Mouse (Mus musculus) kidney, embryonic 15.5 days (tissue): ENCODE results near the gene Yju2. TPM values are rescaled to one million over a fixed set of nuclear protein-coding genes. Genes with fewer than 3 reads are reported as not detected.

ENCODE experiments used
- ATAC-seq: fragments of 200-750 bp; cut with Nextera tagmentation; replicated peaks from 2 replicates; pipeline ENCODE4 v1.8.0; 2017; ENCODE audit warnings: moderate TSS enrichment; ENCODE audit not compliant: low FRiP score
- H3K27ac ChIP-seq: fragments of 300-500 bp; sonication (generic); 2 replicates; pipeline ENCODE4 v1.5.1; 2015; ENCODE audit warnings: mild to moderate bottlenecking, inconsistent platforms
- H3K27me3 ChIP-seq: fragments of 300-500 bp; sonication (generic); 2 replicates; pipeline ENCODE4 v1.6.1; 2015; ENCODE audit warnings: inconsistent platforms
- H3K36me3 ChIP-seq: fragments of 300-500 bp; sonication (generic); 2 replicates; pipeline ENCODE4 v1.6.1; 2015; ENCODE audit warnings: inconsistent platforms
- H3K4me1 ChIP-seq: fragments of 300-500 bp; sonication (generic); 2 replicates; pipeline ENCODE4 v1.6.1; 2015; ENCODE audit warnings: inconsistent platforms
- H3K4me2 ChIP-seq: fragments of 300-500 bp; sonication (generic); 2 replicates; pipeline ENCODE4 v1.6.1; 2015; ENCODE audit warnings: moderate library complexity, mild to moderate bottlenecking, inconsistent platforms
- H3K4me3 ChIP-seq: fragments of 300-500 bp; sonication (generic); replicated peaks from 2 replicates; pipeline ENCODE4 v1.5.1; 2015; ENCODE audit warnings: mild to moderate bottlenecking, inconsistent platforms
- H3K9ac ChIP-seq: fragments of 300-500 bp; sonication (generic); 2 replicates; pipeline ENCODE4 v1.6.1; 2015; ENCODE audit warnings: mild to moderate bottlenecking, inconsistent platforms
- H3K9me3 ChIP-seq: fragments of 300-500 bp; sonication (generic); replicated peaks from 2 replicates; pipeline ENCODE4 v1.6.1; 2016; ENCODE audit warnings: inconsistent platforms
- WGBS: fragments of 180-500 bp; shearing (Covaris S2); methylation state at CpG from one replicate; pipeline ENCODE4 v1.1.7; 2015; ENCODE audit warnings: mixed read lengths; 5-methylcytosine and 5-hydroxymethylcytosine counted together
- polyA plus RNA-seq: library from polyadenylated mRNA; unstranded; fragments of >200 nt; fragmentation: Nextera tagmentation; extraction: Ambion mirVana; gene quantifications from 2 replicates; pipeline ENCODE4 v1.2.1, GENCODE M21; 2015

The Yju2 gene
- polyA plus RNA-seq, 1 experiment from 2014 or later: 27.5 TPM

DNA sequence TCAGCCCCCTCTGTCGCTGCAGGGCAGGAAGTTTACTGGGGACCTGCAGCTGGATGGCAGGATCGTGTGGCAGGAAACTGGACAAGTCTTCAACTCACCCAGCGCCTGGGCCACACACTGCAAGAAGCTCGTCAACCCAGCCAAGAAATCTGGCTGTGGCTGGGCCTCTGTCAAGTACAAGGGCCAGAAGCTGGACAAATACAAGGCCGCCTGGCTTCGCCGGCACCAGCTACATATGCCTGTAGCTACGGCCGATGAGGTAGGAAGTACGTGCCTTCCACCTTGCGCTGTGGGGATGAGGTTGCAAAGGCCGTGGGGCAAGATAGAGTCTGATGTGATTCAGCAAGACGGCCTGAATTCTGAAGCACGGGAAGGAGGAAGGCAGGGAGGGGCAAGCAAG, 51.4 kb downstream of the Yju2 start:
- peak overlapping the region; percentile 94 for H3K4me3 ChIP-seq
- WGBS: 65% methylated on average over 14 of the region's 14 CpGs
- H3K27me3 ChIP-seq: no peaks in the 10 kb centered on the region
- peak overlapping the region; percentile 97 for H3K4me2 ChIP-seq
- peak overlapping the region; percentile 92 for H3K9ac ChIP-seq
- 0 out of 2 replicates have a peak overlapping the region, but pooled peaks have one; percentile 10 for H3K27ac ChIP-seq
- no peaks in the 10 kb centered on the region for H3K9me3 ChIP-seq
- peaks cover 37% of the 10 kb centered on the region for H3K4me1 ChIP-seq
- no peak for ATAC-seq
- peaks cover 39% of the 10 kb centered on the region for H3K36me3 ChIP-seq

DNA sequence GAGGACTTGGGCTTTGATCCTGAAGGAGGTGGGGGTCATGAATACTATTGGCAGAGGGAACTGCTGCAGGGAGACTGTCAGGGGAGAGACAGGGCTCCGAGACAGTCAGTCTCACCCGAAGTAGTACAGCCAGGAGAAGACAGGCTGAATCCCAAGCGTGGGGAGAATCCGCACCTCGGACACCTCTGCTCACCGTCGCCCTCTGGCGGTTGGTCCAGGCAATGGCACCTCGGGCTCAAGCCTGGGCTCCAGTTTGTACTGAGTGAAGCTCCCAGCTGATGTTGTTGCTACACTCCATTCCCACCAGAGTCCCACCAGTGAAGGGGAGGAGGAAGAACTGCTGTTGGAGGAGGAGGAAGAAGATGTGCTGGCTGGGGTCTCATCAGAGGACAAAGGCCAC, 51.8 kb downstream of the Yju2 start:
- 8% methylated on average over 9 of the region's 9 CpGs for WGBS
- H3K4me3 ChIP-seq: peak overlapping the region; percentile 94
- H3K9ac ChIP-seq: 0 out of 2 replicates have a peak overlapping the region, but pooled peaks have one; percentile 92

DNA sequence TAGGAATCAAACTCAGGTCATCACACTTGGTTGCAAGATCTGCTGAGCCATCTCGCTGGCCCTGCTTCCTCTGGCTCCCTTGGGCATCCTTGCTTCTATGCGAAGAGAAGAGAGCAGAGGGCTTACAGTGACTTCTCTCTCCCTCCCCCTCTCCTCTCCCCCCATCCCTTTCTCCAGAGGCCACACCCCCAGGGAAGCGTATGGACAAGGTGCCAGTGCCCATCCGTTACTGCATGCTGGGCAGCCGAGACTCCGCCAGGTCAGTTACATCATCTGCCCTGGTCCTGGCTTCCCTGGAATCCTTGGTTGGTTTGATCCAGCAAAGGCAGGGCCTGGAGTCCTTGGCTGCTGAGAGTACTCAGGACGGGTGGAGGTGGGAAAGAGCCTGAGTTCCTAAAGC, 52.5 kb downstream of the Yju2 start:
- Histone ChIP-seq H3K27me3 (no peaks in the 10 kb centered on the region), H3K4me1 (peaks cover 34% of the 10 kb centered on the region), H3K36me3 (peaks cover 51% of the 10 kb centered on the region), H3K9ac (no peak overlapping the region), H3K27ac (no peak overlapping the region), H3K9me3 (no peaks in the 10 kb centered on the region), H3K4me2 (no peak overlapping the region), H3K4me3 (no peak overlapping the region)
- 88% methylated on average over 7 of the region's 7 CpGs for WGBS
- no peak for ATAC-seq

More for the DNA sequence above, 51.8 kb downstream of the Yju2 start:
- no peaks in the 10 kb centered on the region for H3K27me3 ChIP-seq
- peak overlapping the region; percentile 97 for H3K4me2 ChIP-seq
- H3K9me3 ChIP-seq: no peaks in the 10 kb centered on the region
- peaks cover 43% of the 10 kb centered on the region for H3K36me3 ChIP-seq
- 0 out of 2 replicates have a peak overlapping the region, but pooled peaks have one; percentile 10 for H3K27ac ChIP-seq
- H3K4me1 ChIP-seq: peaks cover 34% of the 10 kb centered on the region
- no peak for ATAC-seq

DNA sequence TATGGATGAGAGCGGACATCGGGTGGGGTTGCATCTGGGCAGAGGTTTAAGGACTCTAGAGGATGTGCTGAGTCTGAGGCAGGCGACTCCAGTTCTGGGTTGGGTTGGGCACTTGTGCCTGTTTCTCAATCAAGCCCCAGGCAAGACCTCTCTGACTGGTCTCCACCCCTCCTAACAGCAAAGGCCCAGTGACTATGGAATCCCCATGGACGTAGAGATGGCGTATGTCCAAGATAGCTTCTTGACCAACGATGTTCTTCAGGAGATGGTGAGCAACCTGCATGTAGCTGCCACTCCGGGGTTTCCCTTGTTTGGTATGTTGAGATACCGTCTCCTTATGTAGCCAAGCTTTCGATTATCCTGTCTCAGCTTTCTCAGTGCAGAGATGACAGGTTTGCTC, 56.4 kb downstream of the Yju2 start:
- Histone ChIP-seq H3K27ac (no peak overlapping the region), H3K4me2 (no peak overlapping the region), H3K9me3 (no peaks in the 10 kb centered on the region), H3K4me1 (peaks cover 10% of the 10 kb centered on the region), H3K4me3 (no peak overlapping the region), H3K36me3 (peaks cover 89% of the 10 kb centered on the region), H3K9ac (no peak overlapping the region), H3K27me3 (no peaks in the 10 kb centered on the region)
- no peak for ATAC-seq
- 92% methylated on average over 9 of the region's 9 CpGs for WGBS

DNA sequence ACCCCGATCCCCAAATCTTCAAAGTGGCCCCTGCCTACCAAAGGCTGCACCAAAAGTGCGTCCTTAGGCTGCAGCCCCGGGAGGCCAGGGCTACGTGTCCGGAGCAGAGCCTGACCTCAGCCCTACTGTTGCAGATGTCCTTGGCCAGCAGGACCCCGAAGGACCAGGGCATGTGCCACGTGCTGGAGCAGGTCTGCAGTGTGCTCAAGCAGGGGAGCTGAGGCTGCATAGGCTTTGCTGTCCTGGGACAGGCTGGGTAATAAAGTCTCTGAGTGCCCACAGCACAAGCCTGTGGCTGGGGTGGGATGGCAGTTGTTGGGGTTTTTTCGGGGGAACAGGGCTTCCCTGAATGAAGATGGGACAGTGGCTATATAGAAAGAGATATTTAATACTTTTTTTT, 57.5 kb downstream of the Yju2 start:
- H3K9ac ChIP-seq: no peak overlapping the region
- 0 out of 2 replicates have a peak, but pooled peaks have one; percentile 8 for ATAC-seq
- H3K27ac ChIP-seq: no peak overlapping the region
- no peak overlapping the region for H3K4me3 ChIP-seq
- no peaks in the 10 kb centered on the region for H3K27me3 ChIP-seq
- H3K36me3 ChIP-seq: peaks cover 88% of the 10 kb centered on the region
- no peaks in the 10 kb centered on the region for H3K9me3 ChIP-seq
- WGBS: 75% methylated on average over 8 of the region's 8 CpGs
- 0 out of 2 replicates have a peak, but pooled peaks cover 1% of the 10 kb centered on the region for H3K4me1 ChIP-seq
- no peak overlapping the region for H3K4me2 ChIP-seq

DNA sequence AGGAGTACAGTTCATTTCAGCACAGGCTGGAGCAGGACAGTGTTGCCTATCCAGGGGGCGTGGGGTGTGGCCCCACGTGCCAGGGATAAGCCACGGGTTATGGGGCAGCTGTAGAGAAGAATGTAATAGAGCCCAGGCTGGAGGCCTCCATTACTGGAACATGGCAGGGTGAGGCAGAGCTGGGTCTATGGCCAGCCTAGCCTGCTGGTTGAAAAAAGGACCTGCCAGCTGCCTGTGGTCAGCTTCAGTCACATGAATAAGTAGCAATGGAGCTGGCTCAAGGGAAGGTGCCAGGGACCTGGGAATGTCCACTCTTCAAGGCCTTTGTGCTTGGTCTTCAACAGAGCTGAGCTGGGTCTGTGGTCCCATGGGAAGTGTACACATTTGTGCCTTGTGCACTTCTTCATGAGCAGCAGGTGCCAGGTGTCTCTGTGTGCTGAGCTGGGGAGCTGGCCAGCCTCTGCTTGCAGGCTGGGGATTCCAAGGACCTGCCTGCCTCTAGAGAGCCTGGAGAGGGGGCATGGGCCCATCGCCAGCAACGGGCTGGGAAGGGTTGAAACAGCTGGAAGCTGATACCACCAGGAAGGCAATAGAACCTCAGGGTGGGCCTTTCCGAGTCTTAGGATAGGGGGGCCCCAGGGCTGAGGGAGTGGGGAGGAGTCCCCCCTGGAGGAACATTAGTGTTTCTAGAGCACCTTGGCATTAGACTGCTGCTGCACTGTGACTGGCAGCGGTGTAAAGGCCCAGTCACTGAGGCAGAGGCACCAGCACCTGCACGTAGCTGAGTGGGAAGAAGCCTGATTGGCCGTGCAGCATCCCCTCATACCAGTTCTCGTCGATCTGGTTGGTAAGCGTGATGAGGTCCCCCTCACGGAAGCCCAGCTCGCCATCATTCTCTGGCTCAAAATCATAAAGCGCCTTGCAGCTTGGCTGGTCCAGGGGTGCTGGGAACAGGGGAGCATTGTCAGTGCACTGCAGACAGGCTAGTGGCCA, 58.2 kb downstream of the Yju2 start:
- Histone ChIP-seq H3K4me2 (no peak overlapping the region), H3K4me3 (no peak overlapping the region), H3K9me3 (no peaks in the 10 kb centered on the region), H3K36me3 (peaks cover 81% of the 10 kb centered on the region), H3K9ac (no peak overlapping the region), H3K27me3 (no peaks in the 10 kb centered on the region), H3K27ac (no peak overlapping the region), H3K4me1 (peaks cover 3% of the 10 kb centered on the region; the same call in 1 of the 2 replicates)
- WGBS: 80% methylated on average over 15 of the region's 15 CpGs
- ATAC-seq: no peak

DNA sequence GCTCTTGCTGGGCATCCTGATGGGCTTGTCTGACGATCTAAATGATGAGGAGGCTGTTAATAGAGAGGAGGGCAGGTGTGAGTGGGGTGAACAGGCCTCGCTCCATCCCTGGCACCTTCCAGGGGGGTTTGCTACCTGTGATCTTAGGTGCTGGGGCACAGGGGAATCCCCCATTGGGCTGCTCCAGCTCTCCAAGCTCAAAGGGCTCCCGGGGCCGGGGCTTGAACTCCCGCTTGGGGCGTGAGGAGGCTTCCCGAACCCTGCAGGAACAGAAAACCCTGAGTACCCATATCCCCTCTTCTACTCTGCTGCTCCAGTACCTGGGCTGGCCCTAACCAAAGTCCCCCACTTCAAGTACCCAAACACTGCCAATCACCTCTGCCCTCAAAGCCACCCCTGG, 58.9 kb downstream of the Yju2 start:
- ATAC-seq: no peak
- WGBS: 88% methylated on average over 7 of the region's 7 CpGs

More for the DNA sequence above, 58.9 kb downstream of the Yju2 start:
- Histone ChIP-seq H3K27me3 (no peaks in the 10 kb centered on the region), H3K9me3 (no peaks in the 10 kb centered on the region), H3K4me1 (peaks cover 10% of the 10 kb centered on the region), H3K4me2 (no peak overlapping the region), H3K4me3 (no peak overlapping the region), H3K27ac (no peak overlapping the region), H3K36me3 (peaks cover 75% of the 10 kb centered on the region), H3K9ac (no peak overlapping the region)

Other genes with a start within 250 kb of the Yju2 start
- gene Pot1b, start 246.5 kb upstream of the Yju2 start, polyA plus RNA-seq: 9.9 and 10.1 TPM in 2 replicates
- gene Adgre4, start 209.1 kb upstream of the Yju2 start, polyA plus RNA-seq: 0.44 and 0.55 TPM in 2 replicates
- gene Zfp119a, start 80.2 kb upstream of the Yju2 start, polyA plus RNA-seq: 9.1 and 11.6 TPM in 2 replicates
- gene Zfp959, start 67.0 kb upstream of the Yju2 start, polyA plus RNA-seq: 16.0 and 16.8 TPM in 2 replicates
- gene Zfp119b, start 9.6 kb upstream of the Yju2 start, polyA plus RNA-seq: 5.5 and 5.7 TPM in 2 replicates
- 1.8 and 2.4 TPM in 2 replicates for gene Ebi3, start 6.5 kb upstream of the Yju2 start, polyA plus RNA-seq
- gene Shd, start 11.4 kb downstream of the Yju2 start, polyA plus RNA-seq: 28.8 and 30.1 TPM in 2 replicates
- 19.7 and 21.7 TPM in 2 replicates for gene Fsd1, start 27.4 kb downstream of the Yju2 start, polyA plus RNA-seq
- gene Stap2, start 46.5 kb downstream of the Yju2 start, polyA plus RNA-seq: 14.5 and 15.5 TPM in 2 replicates
- gene Mpnd, start 46.6 kb downstream of the Yju2 start, polyA plus RNA-seq: 97.4 and 103 TPM in 2 replicates
- 168 and 175 TPM in 2 replicates for gene Sh3gl1, start 77.5 kb downstream of the Yju2 start, polyA plus RNA-seq
- gene Chaf1a, start 81.3 kb downstream of the Yju2 start, polyA plus RNA-seq: 26.9 and 30.8 TPM in 2 replicates
- gene Ubxn6, start 115.9 kb downstream of the Yju2 start, polyA plus RNA-seq: 42.2 and 45.6 TPM in 2 replicates
- 123 and 141 TPM in 2 replicates for gene Hdgfl2, start 120.5 kb downstream of the Yju2 start, polyA plus RNA-seq
- gene Plin4, start 150.7 kb downstream of the Yju2 start, polyA plus RNA-seq: 0.08 and 0.12 TPM in 2 replicates
- gene Plin5, start 158.5 kb downstream of the Yju2 start, polyA plus RNA-seq: 1.5 and 1.9 TPM in 2 replicates
- gene Lrg1, start 162.9 kb downstream of the Yju2 start, polyA plus RNA-seq: 0.39 and 0.53 TPM in 2 replicates
- gene Sema6b, start 181.2 kb downstream of the Yju2 start, polyA plus RNA-seq: 1.5 TPM in 2 replicates
- gene Tnfaip8l1, start 203.4 kb downstream of the Yju2 start, polyA plus RNA-seq: 11.6 and 11.9 TPM in 2 replicates
- gene Mydgf, start 224.8 kb downstream of the Yju2 start, polyA plus RNA-seq: 90.7 and 96.4 TPM in 2 replicates